Mouse (Mus musculus): ENCODE measurements at regions not wholly inside any gene's neighbourhood (a gene's known extent, or its start where the extent isn't known, plus 50 kb on each side); places are given as distances from the start of the nearest gene placed in this dataset.

DNA sequence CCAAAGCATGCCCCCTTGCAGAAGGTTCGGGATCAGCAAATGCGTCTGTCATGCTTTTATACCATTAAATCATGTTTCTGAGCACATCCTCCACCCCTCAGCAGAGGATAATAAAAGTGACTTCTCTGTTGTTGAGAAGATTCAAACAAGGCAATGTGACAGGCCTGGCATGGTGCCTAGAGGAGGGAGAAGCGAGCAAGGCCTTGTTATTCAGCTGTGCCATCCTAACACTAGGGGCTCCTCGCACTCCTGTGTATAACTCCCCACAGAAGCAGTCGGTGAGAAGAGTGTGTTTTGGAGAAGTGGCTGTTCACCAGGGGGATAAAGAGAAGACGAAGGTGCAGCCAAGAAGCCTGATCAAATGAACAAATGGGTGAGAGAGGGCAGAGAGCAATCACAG, 330.3 kb downstream of the Cmpk2 start:
- TF ChIP-seq CTCF (IDR thresholded peaks at IDR 0.05; ENCODE audit: insufficient read depth, low read depth, low read length) (no peak), POLR2A (IDR thresholded peaks at IDR 0.05; ENCODE audit: insufficient read depth, low read depth, low read length) (no peak)
